ENCODE assay signal across 22 mouse cellular contexts in the genomic region with DNA sequence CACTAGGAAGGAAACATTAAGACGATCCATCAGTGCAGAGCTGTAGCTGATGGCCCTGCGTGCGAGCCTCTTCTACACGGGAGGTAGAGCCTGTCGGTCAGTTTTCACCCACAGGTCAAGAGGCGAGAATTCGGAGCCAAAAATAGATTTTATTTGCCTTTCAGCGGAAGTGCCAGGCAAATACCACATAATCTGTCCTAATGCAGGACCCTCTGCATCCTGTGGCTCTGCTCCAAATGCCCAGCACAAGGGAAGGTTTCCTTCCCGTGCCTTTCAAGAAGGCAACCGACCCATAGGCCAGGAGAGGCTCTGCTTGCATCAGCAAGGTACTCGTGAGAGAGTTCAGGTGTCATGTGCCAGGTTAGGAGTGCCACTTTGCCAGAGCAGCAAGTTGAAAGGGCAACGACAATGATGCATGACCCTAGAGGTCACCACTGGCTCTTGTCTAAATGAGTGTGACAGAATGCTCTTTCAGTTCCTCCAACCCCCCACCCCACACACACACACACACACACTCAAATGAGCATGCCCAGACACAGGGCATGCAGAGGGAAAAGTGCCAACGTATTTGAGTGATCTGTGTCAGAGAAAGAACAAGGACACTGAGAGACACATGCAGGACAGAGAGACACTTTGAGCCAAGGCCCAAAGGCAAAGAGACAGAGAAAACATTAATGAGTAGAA.
DNase-seq lines count a peak whose midpoint lies in the region; ATAC-seq and TF ChIP-seq lines count a peak whose summit lies in the region.
"Had no signal": no experiment of that assay in that cellular context is flagged by ENCODE, and none has a peak within 500 bp of the region (broad histone marks: within the 10 kb centered on the region; RNA-seq: fewer than 3 reads in every experiment).

No protein-coding gene starts in this region.

- no peak for TF ChIP-seq CTCF in heart, adult 2 months (IDR thresholded peaks at IDR 0.05)

- intact Hi-C loops in heart, adult 2 months (cut with DNase I): no loop called here

- no peak overlapping the region for H3K4me2 ChIP-seq in midbrain, embryonic 13.5 days (replicated peaks)
- H3K4me2 ChIP-seq: hindbrain, embryonic 15.5 days; limb, embryonic 15.5 days; midbrain, embryonic 12.5 days; neural tube, embryonic 15.5 days had no signal

- TF ChIP-seq EP300 in heart, adult 2 months (IDR thresholded peaks at IDR 0.05; ENCODE audit: insufficient read depth, low read depth, low read length): no peak

- TF ChIP-seq POLR2A in heart, adult 2 months (IDR thresholded peaks at IDR 0.05; ENCODE audit: insufficient read depth, low read depth, low read length): no peak

- no peaks in the 10 kb centered on the region for H3K9me3 ChIP-seq in heart, embryonic 10.5 days
- H3K9me3 ChIP-seq in limb, embryonic 10.5 days (replicated peaks): no peaks in the 10 kb centered on the region
- no peaks in the 10 kb centered on the region for H3K9me3 ChIP-seq in midbrain, embryonic 13.5 days
- H3K9me3 ChIP-seq: G1E; hindbrain, embryonic 15.5 days; limb, embryonic 15.5 days; midbrain, embryonic 12.5 days; neural tube, embryonic 15.5 days had no signal

- no peaks in the 10 kb centered on the region for H3K79me2 ChIP-seq in heart, adult 2 months (replicated peaks; ENCODE audit: control insufficient read depth, insufficient read depth, low read length)

- ATAC-seq in midbrain, embryonic 13.5 days: no peak
- ATAC-seq: forebrain, embryonic 14.5 days had no signal

- H3K36me3 ChIP-seq in heart, embryonic 10.5 days: no peaks in the 10 kb centered on the region
- no peaks in the 10 kb centered on the region for H3K36me3 ChIP-seq in heart, adult 2 months (ENCODE audit: control insufficient read depth, insufficient read depth, low read length)
- no peaks in the 10 kb centered on the region for H3K36me3 ChIP-seq in limb, embryonic 10.5 days
- H3K36me3 ChIP-seq in midbrain, embryonic 13.5 days: no peaks in the 10 kb centered on the region
- H3K36me3 ChIP-seq: G1E; hindbrain, embryonic 15.5 days; limb, embryonic 15.5 days; midbrain, embryonic 12.5 days; neural tube, embryonic 15.5 days had no signal

- 43% methylated on average over 13 of the region's 13 CpGs for WGBS in heart, embryonic 10.5 days
- WGBS in heart, adult 2 months: 54% methylated on average over 13 of the region's 13 CpGs
- 59% methylated on average over 13 of the region's 13 CpGs for WGBS in limb, embryonic 10.5 days
- 83% methylated on average over 13 of the region's 13 CpGs for WGBS in midbrain, embryonic 13.5 days

- peak overlapping the region; percentile 29; the same call in 1 of the 2 replicates for H3K27ac ChIP-seq in heart, embryonic 10.5 days
- H3K27ac ChIP-seq in heart, adult 2 months: no peak overlapping the region
- H3K27ac ChIP-seq in limb, embryonic 10.5 days: no peak overlapping the region
- no peak overlapping the region for H3K27ac ChIP-seq in midbrain, embryonic 13.5 days
- H3K27ac ChIP-seq: gastrocnemius, adult 2 months; hindbrain, embryonic 15.5 days; limb, embryonic 15.5 days; macrophage; midbrain, embryonic 12.5 days had no signal

- H3K27me3 ChIP-seq in heart, embryonic 10.5 days (ENCODE audit: insufficient read depth, poor library complexity, severe bottlenecking): no peaks in the 10 kb centered on the region
- H3K27me3 ChIP-seq in heart, adult 2 months (ENCODE audit: control insufficient read depth, insufficient read depth, low read length): no peaks in the 10 kb centered on the region
- H3K27me3 ChIP-seq in limb, embryonic 10.5 days (ENCODE audit: low read depth, poor library complexity, severe bottlenecking): no peaks in the 10 kb centered on the region
- H3K27me3 ChIP-seq in midbrain, embryonic 13.5 days: no peaks in the 10 kb centered on the region
- H3K27me3 ChIP-seq: hindbrain, embryonic 15.5 days; limb, embryonic 15.5 days; midbrain, embryonic 12.5 days; neural tube, embryonic 15.5 days had no signal

- peak; percentile 71 for DNase-seq in heart, embryonic 10.5 days (ENCODE audit: low spot score)
- DNase-seq in heart, adult 2 months: no peak
- DNase-seq in A20 (ENCODE audit: low read depth, low spot score): peak; percentile 35
- DNase-seq in limb, embryonic 10.5 days (ENCODE audit: low spot score): peak; percentile 24
- peak; percentile 17 for DNase-seq in lung, postnatal 14 days
- no peak for DNase-seq in kidney, postnatal 36 days
- no peak for DNase-seq in frontal cortex, adult 2 months (ENCODE audit: extremely low spot score in 1 of 2, low spot score in 1 of 2)
- DNase-seq: gastrocnemius, adult 2 months; heart, postnatal 36 days; kidney, adult 18-20 months; kidney, postnatal 10 days; thymus, postnatal 14 days had no signal

- peaks cover 37% of the 10 kb centered on the region for H3K4me1 ChIP-seq in heart, embryonic 10.5 days
- H3K4me1 ChIP-seq in heart, adult 2 months (ENCODE audit: control insufficient read depth, insufficient read depth, low read length): 0 out of 2 replicates have a peak, but pooled peaks cover 4% of the 10 kb centered on the region
- peaks cover 7% of the 10 kb centered on the region for H3K4me1 ChIP-seq in limb, embryonic 10.5 days
- peaks cover 2% of the 10 kb centered on the region; the same call in 1 of the 2 replicates for H3K4me1 ChIP-seq in midbrain, embryonic 13.5 days (replicated peaks)
- H3K4me1 ChIP-seq: midbrain, embryonic 12.5 days had no signal

- H3K4me3 ChIP-seq in heart, embryonic 10.5 days: no peak overlapping the region
- H3K4me3 ChIP-seq in heart, adult 2 months: no peak overlapping the region
- no peak overlapping the region for H3K4me3 ChIP-seq in limb, embryonic 10.5 days
- no peak overlapping the region for H3K4me3 ChIP-seq in midbrain, embryonic 13.5 days (replicated peaks)
- H3K4me3 ChIP-seq: erythroblast, embryonic 14.5 days; gastrocnemius, adult 2 months; hindbrain, embryonic 15.5 days; limb, embryonic 15.5 days; midbrain, embryonic 12.5 days; myocyte; neural tube, embryonic 15.5 days had no signal

- H3K9ac ChIP-seq in heart, adult 2 months (ENCODE audit: low read depth, low read length): no peak overlapping the region
- no peak overlapping the region for H3K9ac ChIP-seq in midbrain, embryonic 13.5 days (replicated peaks)
- H3K9ac ChIP-seq: hindbrain, embryonic 15.5 days; limb, embryonic 15.5 days; midbrain, embryonic 12.5 days; neural tube, embryonic 15.5 days had no signal

Comparison
In these comparisons a context has a peak if more than half of its experiments do, and no peak if none do; other contexts are left out.
1. DNase-seq: peak in heart, embryonic 10.5 days (single experiment), A20 (single experiment), limb, embryonic 10.5 days (single experiment) and lung, postnatal 14 days (single experiment); none in heart, adult 2 months (0 of 2), kidney, postnatal 36 days (0 of 2) and frontal cortex, adult 2 months (0 of 2).